Mouse (Mus musculus) cerebellum, adult 2 months (tissue): ENCODE results near the gene Klc4.

ENCODE experiments used
- CTCF ChIP-seq: fragments of 200-500 bp; IDR thresholded peaks from 2 replicates; pipeline ENCODE4 v1.5.1; 2011; ENCODE audit warnings: low read depth, mild to moderate bottlenecking, control low read depth, low read length, moderate library complexity, borderline replicate concordance; ENCODE audit not compliant: insufficient read depth
- POLR2A ChIP-seq: fragments of 200-500 bp; IDR thresholded peaks from 2 replicates; pipeline ENCODE4 v1.6.1; 2011; ENCODE audit warnings: low read length, control low read depth, borderline replicate concordance; ENCODE audit not compliant: insufficient read depth

GRCm38 (mm10) chr17:46669911-46670310 lies 24.1 kb upstream of the Klc4 start:
- TF ChIP-seq CTCF (no peak), POLR2A (no peak)
